Mouse (Mus musculus) midbrain, embryonic 14.5 days (tissue): ENCODE measurements around the gene Tmem170b. TPM values are rescaled to one million over a fixed set of nuclear protein-coding genes. Genes with fewer than 3 reads are reported as not detected.
A peak's percentile ranks its signal among the peaks of the same experiment; 100 is the strongest.

Experiments
- ATAC-seq: fragments of 200-750 bp; cut with Nextera tagmentation; 2 replicates; pipeline ENCODE4 v1.8.0; 2017; ENCODE audit warnings: moderate number of reproducible peaks, moderate library complexity; ENCODE audit not compliant: low FRiP score, low TSS enrichment
- DNase-seq: peaks from one replicate; pipeline ENCODE4 v3.0.0-alpha.2; 2015
- H3K27ac ChIP-seq: fragments of 300-500 bp; sonication (generic); replicated peaks from 2 replicates; pipeline ENCODE4 v1.5.1; 2014; ENCODE audit warnings: mild to moderate bottlenecking, low read depth, low read length, moderate library complexity
- H3K27me3 ChIP-seq: fragments of 300-500 bp; sonication (generic); 2 replicates; pipeline ENCODE4 v1.6.1; 2014; ENCODE audit warnings: low read length, control low read depth, mixed read lengths; ENCODE audit not compliant: control insufficient read depth, insufficient read depth
- H3K36me3 ChIP-seq: fragments of 300-500 bp; sonication (generic); 2 replicates; pipeline ENCODE4 v1.6.1; 2014; ENCODE audit warnings: low read length, control low read depth; ENCODE audit not compliant: control insufficient read depth, insufficient read depth
- H3K4me1 ChIP-seq: fragments of 300-500 bp; sonication (generic); 2 replicates; pipeline ENCODE4 v1.6.1; 2014; ENCODE audit warnings: mild to moderate bottlenecking, antibody characterized with exemption, low read length, control low read depth; ENCODE audit not compliant: control insufficient read depth, insufficient read depth
- H3K4me2 ChIP-seq: fragments of 300-500 bp; sonication (generic); 2 replicates; pipeline ENCODE4 v1.6.1; 2014; ENCODE audit warnings: mild to moderate bottlenecking, low read length, moderate library complexity
- H3K4me3 ChIP-seq: fragments of 300-500 bp; sonication (generic); replicated peaks from 2 replicates; pipeline ENCODE4 v1.5.1; 2014; ENCODE audit warnings: low read depth, low read length
- H3K9ac ChIP-seq: fragments of 300-500 bp; sonication (generic); replicated peaks from 2 replicates; pipeline ENCODE4 v1.6.1; 2014; ENCODE audit warnings: mild to moderate bottlenecking, low read length, moderate library complexity
- H3K9me3 ChIP-seq: fragments of 300-500 bp; sonication (generic); 2 replicates; pipeline ENCODE4 v1.6.1; 2016; ENCODE audit warnings: low read length, control low read depth, mixed read lengths; ENCODE audit not compliant: control insufficient read depth
- WGBS: fragments of 180-500 bp; shearing (Covaris S2); extraction: QIAGEN DNeasy Blood & Tissue Kit; methylation state at CpG from one replicate; pipeline ENCODE4 v1.1.7; 2014; 5-methylcytosine and 5-hydroxymethylcytosine counted together
- polyA plus RNA-seq: library from polyadenylated mRNA; unstranded; fragments of >200 nt; fragmentation: Nextera tagmentation; extraction: Ambion mirVana; gene quantifications from 2 replicates; pipeline ENCODE4 v1.2.1, GENCODE M21; 2014

The Tmem170b gene
- polyA plus RNA-seq, 1 experiment from 2014 or later = 66.1 TPM

GRCm38 (mm10) chr13:41606081-41607000 lies 634 bp downstream of the Tmem170b start:
- peak overlapping the region; percentile 95 for H3K27ac ChIP-seq
- ATAC-seq = peak; percentile 59

GRCm38 (mm10) chr13:41607589-41607988 lies 1.9 kb downstream of the Tmem170b start:
- H3K9me3 ChIP-seq = no peaks in the 10 kb centered on the region
- peak overlapping the region; percentile 91 for H3K4me3 ChIP-seq
- peak overlapping the region; percentile 70 for H3K4me2 ChIP-seq
- ATAC-seq (no peak), DNase-seq (peak; percentile 17)
- H3K36me3 ChIP-seq = no peaks in the 10 kb centered on the region
- H3K4me1 ChIP-seq = peaks cover 27% of the 10 kb centered on the region
- 41% methylated on average over 3 of the region's 3 CpGs for WGBS
- no peaks in the 10 kb centered on the region for H3K27me3 ChIP-seq
- no peak overlapping the region for H3K27ac ChIP-seq
- H3K9ac ChIP-seq = peak overlapping the region; percentile 48

More at GRCm38 (mm10) chr13:41606081-41607000, 634 bp downstream of the Tmem170b start:
- no peaks in the 10 kb centered on the region for H3K36me3 ChIP-seq
- peak; percentile 71 for DNase-seq
- H3K9ac ChIP-seq = peak overlapping the region; percentile 96
- peaks cover 27% of the 10 kb centered on the region for H3K4me1 ChIP-seq
- H3K27me3 ChIP-seq = no peaks in the 10 kb centered on the region
- H3K4me3 ChIP-seq = peak overlapping the region; percentile 91
- 2% methylated on average over 65 of the region's 67 CpGs for WGBS
- H3K9me3 ChIP-seq = no peaks in the 10 kb centered on the region
- peak overlapping the region; percentile 70 for H3K4me2 ChIP-seq

- no peak overlapping the region for H3K4me3 ChIP-seq
- no peak for ATAC-seq
- no peaks in the 10 kb centered on the region for H3K27me3 ChIP-seq
- no peaks in the 10 kb centered on the region for H3K36me3 ChIP-seq
- H3K4me1 ChIP-seq = peaks cover 27% of the 10 kb centered on the region
- no peak overlapping the region for H3K9ac ChIP-seq
- DNase-seq = no peak
- no peaks in the 10 kb centered on the region for H3K9me3 ChIP-seq
- 68% methylated on average over 2 of the region's 2 CpGs for WGBS
- peak overlapping the region; percentile 70 for H3K4me2 ChIP-seq
- H3K27ac ChIP-seq = no peak overlapping the region
Observed at GRCm38 (mm10) chr13:41608559-41608958, 2.9 kb downstream of the Tmem170b start.

- ATAC-seq (no peak), DNase-seq (no peak)
- H3K27ac ChIP-seq = no peak overlapping the region
- peaks cover 27% of the 10 kb centered on the region for H3K4me1 ChIP-seq
- no peak overlapping the region for H3K9ac ChIP-seq
- no peak overlapping the region for H3K4me3 ChIP-seq
- H3K9me3 ChIP-seq = no peaks in the 10 kb centered on the region
- WGBS = 96% methylated on average over 1 of the region's 1 CpGs
- no peaks in the 10 kb centered on the region for H3K36me3 ChIP-seq
- H3K27me3 ChIP-seq = no peaks in the 10 kb centered on the region
- no peak overlapping the region for H3K4me2 ChIP-seq
Observed at GRCm38 (mm10) chr13:41611046-41611445, 5.3 kb downstream of the Tmem170b start.

GRCm38 (mm10) chr13:41614539-41614938 lies 8.8 kb downstream of the Tmem170b start:
- no peaks in the 10 kb centered on the region for H3K36me3 ChIP-seq
- no peak overlapping the region for H3K4me2 ChIP-seq
- no peak overlapping the region for H3K27ac ChIP-seq
- no peaks in the 10 kb centered on the region for H3K9me3 ChIP-seq
- no peak overlapping the region for H3K4me3 ChIP-seq
- H3K9ac ChIP-seq = no peak overlapping the region
- no peak for DNase-seq
- H3K27me3 ChIP-seq = no peaks in the 10 kb centered on the region
- WGBS = 82% methylated on average over 2 of the region's 2 CpGs
- peaks cover 1% of the 10 kb centered on the region; the same call in 1 of the 2 replicates for H3K4me1 ChIP-seq
- ATAC-seq = no peak

GRCm38 (mm10) chr13:41614982-41615381 lies 9.3 kb downstream of the Tmem170b start:
- H3K4me2 ChIP-seq = no peak overlapping the region
- no peak overlapping the region for H3K4me3 ChIP-seq
- no peaks in the 10 kb centered on the region for H3K36me3 ChIP-seq
- ATAC-seq = no peak
- no peak for DNase-seq
- H3K9ac ChIP-seq = no peak overlapping the region
- WGBS = 18% methylated on average over 5 of the region's 5 CpGs
- no peaks in the 10 kb centered on the region; the same call in 1 of the 2 replicates for H3K4me1 ChIP-seq
- H3K27ac ChIP-seq = no peak overlapping the region
- H3K27me3 ChIP-seq = no peaks in the 10 kb centered on the region
- H3K9me3 ChIP-seq = no peaks in the 10 kb centered on the region

GRCm38 (mm10) chr13:41619470-41619869 lies 13.8 kb downstream of the Tmem170b start:
- 96% methylated on average over 4 of the region's 4 CpGs for WGBS
- Histone ChIP-seq H3K9ac (no peak overlapping the region), H3K36me3 (no peaks in the 10 kb centered on the region), H3K9me3 (no peaks in the 10 kb centered on the region), H3K4me2 (no peak overlapping the region), H3K4me1 (no peaks in the 10 kb centered on the region; the same call in 1 of the 2 replicates), H3K27me3 (no peaks in the 10 kb centered on the region), H3K4me3 (no peak overlapping the region), H3K27ac (no peak overlapping the region)
- no peak for ATAC-seq
- no peak for DNase-seq

- Histone ChIP-seq H3K4me3 (no peak overlapping the region), H3K36me3 (no peaks in the 10 kb centered on the region), H3K9me3 (no peaks in the 10 kb centered on the region), H3K4me1 (no peaks in the 10 kb centered on the region), H3K27ac (no peak overlapping the region), H3K9ac (no peak overlapping the region), H3K27me3 (no peaks in the 10 kb centered on the region), H3K4me2 (no peak overlapping the region)
- no peak for ATAC-seq
- no peak for DNase-seq
- WGBS = 89% methylated on average over 4 of the region's 4 CpGs
Observed at GRCm38 (mm10) chr13:41620132-41620531, 14.4 kb downstream of the Tmem170b start.

- H3K4me2 ChIP-seq = no peak overlapping the region
- no peaks in the 10 kb centered on the region for H3K27me3 ChIP-seq
- no peaks in the 10 kb centered on the region for H3K9me3 ChIP-seq
- no peak overlapping the region for H3K4me3 ChIP-seq
- DNase-seq (no peak), ATAC-seq (no peak)
- H3K27ac ChIP-seq = no peak overlapping the region
- H3K4me1 ChIP-seq = no peaks in the 10 kb centered on the region
- WGBS = 95% methylated on average over 1 of the region's 1 CpGs
- no peak overlapping the region for H3K9ac ChIP-seq
- H3K36me3 ChIP-seq = peaks cover 7% of the 10 kb centered on the region
Observed at GRCm38 (mm10) chr13:41624123-41624522, 18.4 kb downstream of the Tmem170b start.
